ENCODE assay signal across 15 mouse cellular contexts in the genomic region with DNA sequence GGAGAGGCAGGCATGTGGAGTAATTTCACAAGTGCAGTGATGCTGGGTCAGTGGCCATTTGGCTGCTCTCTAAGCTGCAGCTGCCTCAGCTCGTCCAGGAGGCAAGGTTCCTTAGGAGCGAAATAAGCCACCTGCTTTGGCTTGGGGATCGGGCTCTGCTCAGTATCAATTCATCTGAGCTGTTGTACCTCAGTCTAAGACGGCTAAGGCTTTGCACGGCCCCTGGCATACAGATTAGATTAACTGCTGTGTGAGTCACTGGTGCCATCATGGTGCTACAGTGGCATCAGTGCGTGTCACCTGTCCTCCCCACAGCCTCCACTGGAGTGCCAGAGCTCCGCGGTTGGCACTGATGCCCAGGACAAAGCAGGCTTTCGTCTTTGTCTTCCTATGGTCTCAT. TPM values are rescaled to one million over a fixed set of nuclear protein-coding genes. Genes with fewer than 3 reads are reported as not detected.
"Had no signal": no experiment of that assay in that cellular context is flagged by ENCODE, and none has a peak within 500 bp of the region (broad histone marks: within the 10 kb centered on the region; RNA-seq: fewer than 3 reads in every experiment).

No protein-coding gene starts in this region.

- H3K27ac ChIP-seq: left cerebral cortex, adult 2 months; limb, embryonic 10.5 days; liver, embryonic 12.5 days; macrophage; midbrain, embryonic 15.5 days; neural tube, embryonic 13.5 days; stomach, embryonic 15.5 days had no signal

- DNase-seq: kidney, postnatal 25 days; lung, embryonic 14.5 days; lung, postnatal 10 days; right cerebral cortex, postnatal 14 days had no signal

- H3K4me3 ChIP-seq: left cerebral cortex, adult 2 months; limb, embryonic 10.5 days; liver, embryonic 12.5 days; megakaryocyte, embryonic 14.5 days; midbrain, embryonic 15.5 days; neural tube, embryonic 13.5 days; stomach, embryonic 15.5 days had no signal

- H3K27me3 ChIP-seq: liver, embryonic 12.5 days; megakaryocyte, embryonic 14.5 days; midbrain, embryonic 15.5 days; neural tube, embryonic 13.5 days; stomach, embryonic 15.5 days had no signal

RNA-seq across cellular contexts. Expression of a gene that starts 49.8 kb away (rescaled TPM):
- total RNA-seq: left cerebral cortex, adult 2 months had no signal
- polyA plus RNA-seq: macrophage had no signal

RNA-seq across cellular contexts. Expression of a gene that starts 56.8 kb away (rescaled TPM):
- polyA plus RNA-seq: limb, embryonic 10.5 days; limb, embryonic 14.5 days; lung, embryonic 14.5 days; macrophage; midbrain, embryonic 11.5 days; midbrain, embryonic 15.5 days; neural tube, embryonic 13.5 days; testis, adult 2 months had no signal
